Comparison of ENCODE assay signal across 18 mouse cellular contexts in genomic region chr4:151805685-151806084, GRCm38 (mm10). TPM values are rescaled to one million over a fixed set of nuclear protein-coding genes. Genes with fewer than 3 reads are reported as not detected.
DNase-seq lines count a peak whose midpoint lies in the region; ATAC-seq and TF ChIP-seq lines count a peak whose summit lies in the region.
"Had no signal": no experiment of that assay in that cellular context is flagged by ENCODE, and none has a peak within 500 bp of the region (broad histone marks: within the 10 kb centered on the region; RNA-seq: fewer than 3 reads in every experiment).

No protein-coding gene starts in this region.

- no peak overlapping the region for H3K9ac ChIP-seq in heart, embryonic 15.5 days
- H3K9ac ChIP-seq in lung, postnatal 0 days (replicated peaks; ENCODE audit: low read depth), result no peak overlapping the region
- H3K9ac ChIP-seq: hindbrain, embryonic 15.5 days had no signal

- no peaks in the 10 kb centered on the region for H3K27me3 ChIP-seq in heart, embryonic 15.5 days
- no peaks in the 10 kb centered on the region for H3K27me3 ChIP-seq in lung, postnatal 0 days (replicated peaks; ENCODE audit: insufficient read depth, low read length)
- no peaks in the 10 kb centered on the region for H3K27me3 ChIP-seq in forebrain, embryonic 10.5 days (ENCODE audit: poor library complexity, severe bottlenecking)
- H3K27me3 ChIP-seq: heart, embryonic 13.5 days; hindbrain, embryonic 15.5 days had no signal

- H3K4me3 ChIP-seq in heart, embryonic 15.5 days, result no peak overlapping the region
- H3K4me3 ChIP-seq in lung, adult 2 months (replicated peaks; ENCODE audit: extremely low read depth, low read depth, low read length), result no peak overlapping the region
- H3K4me3 ChIP-seq in lung, postnatal 0 days (ENCODE audit: low read depth, low read length), result no peak overlapping the region
- no peak overlapping the region for H3K4me3 ChIP-seq in forebrain, embryonic 10.5 days
- H3K4me3 ChIP-seq: embryonic facial prominence, embryonic 10.5 days; heart, embryonic 13.5 days; hindbrain, embryonic 10.5 days; hindbrain, embryonic 15.5 days had no signal

- TF ChIP-seq POLR2A in lung, adult 2 months (IDR thresholded peaks at IDR 0.05; ENCODE audit: borderline replicate concordance, extremely low read depth, low read depth, low read length), result no peak

- 0 out of 2 replicates have a peak overlapping the region, but pooled peaks have one; percentile 11 for H3K27ac ChIP-seq in heart, embryonic 15.5 days
- peak overlapping the region; percentile 72 for H3K27ac ChIP-seq in lung, postnatal 0 days (ENCODE audit: low read length)
- no peak overlapping the region for H3K27ac ChIP-seq in forebrain, embryonic 10.5 days
- H3K27ac ChIP-seq: embryonic facial prominence, embryonic 10.5 days; hindbrain, embryonic 10.5 days; hindbrain, embryonic 15.5 days had no signal

- TF ChIP-seq CTCF in lung, adult 2 months (IDR thresholded peaks at IDR 0.05; ENCODE audit: insufficient read depth, low read length), result no peak
- no peak for TF ChIP-seq CTCF in lung, postnatal 0 days (IDR thresholded peaks at IDR 0.05)

- WGBS in heart, embryonic 15.5 days, result 69% methylated on average over 4 of the region's 4 CpGs
- 43% methylated on average over 4 of the region's 4 CpGs for WGBS in lung, adult 2 months
- 39% methylated on average over 4 of the region's 4 CpGs for WGBS in lung, postnatal 0 days
- WGBS in forebrain, embryonic 10.5 days, result 85% methylated on average over 4 of the region's 4 CpGs

- H3K4me2 ChIP-seq in heart, embryonic 15.5 days, result no peak overlapping the region
- no peak overlapping the region for H3K4me2 ChIP-seq in lung, postnatal 0 days (replicated peaks; ENCODE audit: low read depth, low read length)
- H3K4me2 ChIP-seq: heart, embryonic 13.5 days; hindbrain, embryonic 15.5 days had no signal

- no peaks in the 10 kb centered on the region for H3K36me3 ChIP-seq in heart, embryonic 15.5 days
- no peaks in the 10 kb centered on the region for H3K36me3 ChIP-seq in lung, postnatal 0 days (ENCODE audit: insufficient read depth, low read length)
- no peaks in the 10 kb centered on the region for H3K36me3 ChIP-seq in forebrain, embryonic 10.5 days (replicated peaks)
- H3K36me3 ChIP-seq: embryonic facial prominence, embryonic 10.5 days; heart, embryonic 13.5 days; hindbrain, embryonic 10.5 days; hindbrain, embryonic 15.5 days had no signal

- peak; percentile 48; the same call in 1 of the 2 replicates for TF ChIP-seq EP300 in lung, postnatal 0 days (IDR thresholded peaks at IDR 0.05)

- no peak for DNase-seq in heart, postnatal 14 days
- DNase-seq in lung, adult 2 months, result peak; percentile 28
- no peak for DNase-seq in lung, postnatal 14 days
- peak; percentile 78 for DNase-seq in lung, postnatal 0 days (ENCODE audit: low spot score)
- DNase-seq in forebrain, embryonic 10.5 days (ENCODE audit: extremely low spot score, low spot score), result no peak
- DNase-seq: adrenal gland, adult 2 months; adrenal gland, postnatal 25 days; cerebellum, adult 18-20 months; cerebellum, adult 9-11 months; cerebellum, postnatal 36 days; gastrocnemius, postnatal 10 days; heart, adult 18-20 months had no signal

- no peak for ATAC-seq in heart, embryonic 15.5 days (replicated peaks; ENCODE audit: insufficient number of reproducible peaks, insufficient read depth, low FRiP score, low read depth)
- peak; percentile 80 for ATAC-seq in lung, postnatal 0 days
- ATAC-seq: forebrain, embryonic 14.5 days had no signal

- no peaks in the 10 kb centered on the region for H3K9me3 ChIP-seq in heart, embryonic 15.5 days (replicated peaks)
- H3K9me3 ChIP-seq in lung, postnatal 0 days (ENCODE audit: low read length), result no peaks in the 10 kb centered on the region
- no peaks in the 10 kb centered on the region for H3K9me3 ChIP-seq in forebrain, embryonic 10.5 days
- H3K9me3 ChIP-seq: embryonic facial prominence, embryonic 10.5 days; heart, embryonic 13.5 days; hindbrain, embryonic 10.5 days; hindbrain, embryonic 15.5 days had no signal

- intact Hi-C loops in heart, postnatal 14 days (cut with DNase I), result no loop called here

- H3K4me1 ChIP-seq in heart, embryonic 15.5 days (replicated peaks), result peaks cover 31% of the 10 kb centered on the region
- peaks cover 12% of the 10 kb centered on the region for H3K4me1 ChIP-seq in lung, adult 2 months (ENCODE audit: control insufficient read depth, insufficient read depth, low read length)
- H3K4me1 ChIP-seq in lung, postnatal 0 days (ENCODE audit: insufficient read depth, low read depth, low read length), result peaks cover 8% of the 10 kb centered on the region
- H3K4me1 ChIP-seq in forebrain, embryonic 10.5 days, result no peaks in the 10 kb centered on the region
- H3K4me1 ChIP-seq: hindbrain, embryonic 10.5 days had no signal

RNA-seq across cellular contexts. Expression of gene Camta1, which starts 56.0 kb away (rescaled TPM):
- 116 and 165 TPM in 2 replicates for polyA plus RNA-seq in heart, embryonic 15.5 days (2015; fragmentation: Nextera tagmentation; extraction: Ambion mirVana)
- 100 to 1,000 TPM; 193 to 199 TPM for total RNA-seq in heart, postnatal 14 days (2021)
- 8.4 and 10.4 TPM in 2 replicates for polyA plus RNA-seq in lung, adult 2 months (2012; rRNA removed)
- 79.1 and 86.4 TPM in 2 replicates for polyA plus RNA-seq in lung, postnatal 0 days (2015; fragmentation: Nextera tagmentation; extraction: Ambion mirVana)
- 122 and 131 TPM in 2 replicates for polyA plus RNA-seq in forebrain, embryonic 10.5 days (2016; fragmentation: Nextera tagmentation; extraction: Ambion mirVana)

Comparison
In these comparisons a context has a peak if more than half of its experiments do, and no peak if none do; other contexts are left out.
1. DNase-seq: peak in lung, adult 2 months (single experiment) and lung, postnatal 0 days (single experiment); none in heart, postnatal 14 days (0 of 2), lung, postnatal 14 days (single experiment) and forebrain, embryonic 10.5 days (single experiment).